Mouse (Mus musculus) CD8-positive naive resting alpha-beta T cell, adult 2 months (primary cell): Measurements from ENCODE around the gene Cpne4.

Source experiments
- DNase-seq, 2 experiments: peaks; one replicate each; pipeline ENCODE4 v3.0.0; 2022; ENCODE audit warnings: low read depth in 2 of 2, low spot score in 2 of 2

Gene Cpne4

GRCm38 (mm10) chr9:105037847-105038246 lies 490.8 kb downstream of the Cpne4 start:
- no peak for DNase-seq

DNA sequence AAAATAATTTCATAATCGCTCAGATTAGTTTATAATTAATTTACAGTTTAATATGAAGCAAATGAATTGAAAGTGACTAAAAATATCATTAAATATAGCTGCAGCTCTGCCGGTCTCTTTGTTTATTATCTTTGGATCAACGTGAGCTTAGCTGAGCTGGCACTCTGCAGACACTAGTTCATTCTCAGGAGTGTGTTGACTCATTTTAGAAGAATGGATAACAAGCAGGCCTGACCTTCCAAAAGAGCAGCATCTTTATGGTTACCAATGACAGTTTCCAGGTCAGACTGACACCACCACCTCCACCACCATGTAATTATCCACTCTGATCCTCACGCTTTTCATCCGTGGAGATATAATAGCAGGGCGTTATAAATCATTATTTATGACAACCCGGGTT lies 498.9 kb downstream of the Cpne4 start:
- no peak for DNase-seq

DNA sequence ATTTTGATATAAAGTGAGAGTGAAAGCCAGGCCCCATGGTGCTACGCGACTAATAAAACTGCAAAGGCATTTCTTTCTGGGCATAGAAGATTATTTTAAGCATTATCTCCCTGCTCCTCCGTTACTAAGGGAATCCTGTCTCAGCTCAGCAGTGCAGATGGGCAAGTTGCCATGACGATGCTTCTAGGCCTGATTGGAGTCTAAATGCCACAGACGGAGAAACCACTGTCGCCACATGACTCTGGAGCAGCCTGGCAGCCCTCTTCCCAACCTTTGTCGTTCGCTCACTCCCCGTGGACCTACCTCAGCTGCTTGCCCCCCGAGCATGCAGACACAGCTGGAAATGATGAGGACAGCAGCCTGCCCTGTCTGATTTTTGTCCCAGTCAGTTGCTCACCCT lies 501.3 kb downstream of the Cpne4 start:
- no peak for DNase-seq

DNA sequence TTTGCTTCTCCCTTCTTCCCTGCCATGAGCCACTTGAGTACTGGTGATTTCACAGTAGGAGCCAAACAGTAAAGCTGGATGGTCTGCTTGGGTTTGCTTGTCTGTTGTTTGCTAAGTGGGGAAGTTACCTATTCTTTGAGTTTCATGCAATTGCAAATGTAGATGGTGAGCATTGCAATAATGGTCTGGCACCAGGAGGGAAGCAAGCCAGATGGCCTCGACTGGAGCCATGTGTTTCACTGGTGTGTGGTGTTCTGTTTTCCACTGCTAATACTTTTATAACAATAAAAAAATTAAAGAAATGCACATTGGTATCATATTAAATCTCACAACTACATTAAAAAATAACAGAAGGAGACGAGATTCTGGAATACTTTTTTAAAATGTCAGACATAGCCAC lies 502.6 kb downstream of the Cpne4 start:
- no peak for DNase-seq

GRCm38 (mm10) chr9:105050257-105050656 lies 503.2 kb downstream of the Cpne4 start:
- DNase-seq: no peak

- peak; percentile 86 for DNase-seq
Observed at GRCm38 (mm10) chr9:105053147-105053557, 506.1 kb downstream of the Cpne4 start, which contains the start of gene Mrpl3. Gene Mrpl3, plus strand, starts transcription at chr9:105053239.

DNA sequence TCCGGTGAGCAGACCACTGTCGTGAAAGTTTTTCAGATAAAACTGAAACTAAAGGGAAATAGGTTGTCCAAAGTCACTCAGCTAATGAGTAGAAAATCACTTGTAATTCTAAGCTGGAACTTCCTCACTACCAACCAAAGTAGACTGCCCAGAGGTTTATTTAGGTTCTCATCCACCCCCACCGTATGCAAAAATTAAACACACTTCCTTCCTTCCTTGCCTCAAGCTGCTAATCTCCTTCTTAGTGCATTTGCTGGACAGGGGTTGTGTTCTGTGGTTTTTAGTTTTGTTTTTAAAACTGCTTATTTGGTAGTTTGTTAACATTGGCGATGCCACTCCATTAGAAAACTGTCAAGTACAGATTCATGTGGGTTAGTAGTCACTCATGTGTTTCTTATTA lies 506.7 kb downstream of the Cpne4 start:
- DNase-seq: no peak

GRCm38 (mm10) chr9:105069106-105069505 lies 522.0 kb downstream of the Cpne4 start:
- no peak for DNase-seq

- DNase-seq: no peak
Observed at GRCm38 (mm10) chr9:105072991-105073748, 526.1 kb downstream of the Cpne4 start.

DNA sequence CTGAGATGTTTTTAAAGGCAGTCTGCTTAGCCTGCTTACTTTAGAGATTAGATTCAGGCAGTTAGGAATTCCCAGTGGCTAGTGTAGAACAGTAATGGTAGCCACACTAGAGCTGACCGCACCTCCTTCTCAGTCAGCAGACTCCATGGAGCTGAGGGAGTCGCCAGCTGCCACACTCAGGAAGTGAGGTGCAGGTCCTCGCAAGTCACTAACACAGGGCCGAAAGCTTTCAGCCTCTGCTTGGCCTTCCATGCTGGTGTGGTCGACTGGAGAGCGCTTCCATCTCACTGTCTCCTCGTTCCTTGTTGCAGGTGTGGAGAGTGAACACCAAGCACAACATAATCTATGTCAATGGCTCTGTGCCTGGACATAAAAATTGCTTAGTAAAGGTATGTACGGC lies 527.8 kb downstream of the Cpne4 start:
- DNase-seq: no peak

GRCm38 (mm10) chr9:105076756-105077424 lies 529.8 kb downstream of the Cpne4 start:
- no peak for DNase-seq

- no peak for DNase-seq
Observed at GRCm38 (mm10) chr9:105078460-105078859, 531.4 kb downstream of the Cpne4 start.

- DNase-seq: no peak
Observed at GRCm38 (mm10) chr9:105080246-105080645, 533.2 kb downstream of the Cpne4 start.
